7 mouse cellular contexts compared by ENCODE assay signal in the genomic region with DNA sequence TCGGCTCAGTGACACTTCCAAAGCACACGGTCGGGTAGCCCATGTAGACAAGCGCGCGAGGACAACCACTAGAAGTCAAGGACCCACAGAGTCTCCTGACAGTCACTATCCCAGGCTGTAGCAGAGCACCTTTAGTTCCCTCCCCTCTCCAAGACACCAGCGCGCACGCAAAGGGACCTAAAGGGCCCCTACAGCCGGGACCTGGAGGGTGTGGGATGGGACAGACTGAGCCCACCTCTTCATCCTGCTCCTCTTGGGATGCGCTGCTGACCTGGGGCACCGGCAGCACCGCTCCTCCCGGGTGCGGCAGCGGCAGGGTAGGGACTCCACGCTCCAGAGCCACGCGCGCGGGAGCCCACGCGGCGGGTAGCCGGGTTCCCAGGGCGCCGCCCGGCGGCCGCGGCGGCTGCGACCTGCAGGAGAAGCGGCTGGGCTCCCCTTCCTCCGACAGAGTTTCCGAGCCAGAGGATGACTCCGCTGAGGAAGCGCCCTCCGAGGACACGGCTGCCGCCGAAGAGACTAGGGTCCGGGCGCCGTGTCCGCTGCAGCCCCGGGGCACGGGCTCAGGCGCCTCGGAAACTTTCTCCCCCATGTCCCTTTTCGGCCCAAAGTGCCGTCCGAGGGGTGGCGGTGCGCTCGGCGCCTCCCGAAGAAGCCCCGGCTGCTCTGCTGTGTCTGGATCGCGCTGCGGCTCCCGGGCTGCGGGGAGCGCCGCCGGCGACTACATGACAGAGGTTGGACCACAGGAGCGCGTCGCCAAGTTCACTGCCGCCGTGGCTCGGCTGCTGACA. TPM values are rescaled to one million over a fixed set of nuclear protein-coding genes. Genes with fewer than 3 reads are reported as not detected.
DNase-seq lines count a peak whose midpoint lies in the region; ATAC-seq and TF ChIP-seq lines count a peak whose summit lies in the region.

No protein-coding gene starts in this region.

- ATAC-seq in forebrain, postnatal 0 days = peak; percentile 74
- peak; percentile 68 for ATAC-seq in midbrain, embryonic 15.5 days (replicated peaks)
- ATAC-seq in stomach, postnatal 0 days (ENCODE audit: low FRiP score, low TSS enrichment) = peak; percentile 58; the same call in 1 of the 2 replicates

- peak overlapping the region; percentile 78 for H3K9ac ChIP-seq in ES-E14 (ENCODE audit: insufficient read depth, low read depth, low read length, poor library complexity, severe bottlenecking)
- peak overlapping the region; percentile 33 for H3K9ac ChIP-seq in forebrain, postnatal 0 days
- peak overlapping the region; percentile 61 for H3K9ac ChIP-seq in midbrain, embryonic 15.5 days
- H3K9ac ChIP-seq in stomach, postnatal 0 days (ENCODE audit: low read length) = peak overlapping the region; percentile 68

- H3K4me3 ChIP-seq in ES-E14 (ENCODE audit: insufficient read depth in 1 of 2, low read depth in 1 of 2, low read length in 2 of 2, poor library complexity in 1 of 2, severe bottlenecking in 1 of 2) = peak overlapping the region; percentile 79 to 98
- peak overlapping the region; percentile 72 for H3K4me3 ChIP-seq in forebrain, postnatal 0 days (ENCODE audit: low read depth, low read length)
- H3K4me3 ChIP-seq in hindbrain, embryonic 10.5 days = peak overlapping the region; percentile 77
- peak overlapping the region; percentile 68 for H3K4me3 ChIP-seq in limb, embryonic 10.5 days
- peak overlapping the region; percentile 65 for H3K4me3 ChIP-seq in midbrain, embryonic 15.5 days
- H3K4me3 ChIP-seq in stomach, postnatal 0 days (ENCODE audit: low read depth, low read length) = peak overlapping the region; percentile 77

- no peak overlapping the region for H3K27ac ChIP-seq in ES-E14 (ENCODE audit: insufficient read depth, low read depth, low read length, poor library complexity, severe bottlenecking)
- no peak overlapping the region for H3K27ac ChIP-seq in forebrain, postnatal 0 days (ENCODE audit: low read depth, low read length)
- H3K27ac ChIP-seq in hindbrain, embryonic 10.5 days = peak overlapping the region; percentile 81
- H3K27ac ChIP-seq in limb, embryonic 10.5 days = peak overlapping the region; percentile 70
- H3K27ac ChIP-seq in midbrain, embryonic 15.5 days = peak overlapping the region; percentile 53; the same call in 1 of the 2 replicates
- peak overlapping the region; percentile 56; the same call in 1 of the 2 replicates for H3K27ac ChIP-seq in stomach, postnatal 0 days (replicated peaks)

- peaks cover 0 to 2% of the 10 kb centered on the region in 2 experiments; a peak in 2 of 4 replicates for H3K4me1 ChIP-seq in ES-E14 (ENCODE audit: control insufficient read depth in 2 of 2, insufficient read depth in 2 of 2, low read length in 2 of 2, poor library complexity in 1 of 2)
- H3K4me1 ChIP-seq in forebrain, postnatal 0 days (ENCODE audit: insufficient read depth) = no peaks in the 10 kb centered on the region
- H3K4me1 ChIP-seq in hindbrain, embryonic 10.5 days (replicated peaks) = peaks cover 42% of the 10 kb centered on the region
- peaks cover 32% of the 10 kb centered on the region for H3K4me1 ChIP-seq in limb, embryonic 10.5 days
- peaks cover 26% of the 10 kb centered on the region for H3K4me1 ChIP-seq in midbrain, embryonic 15.5 days
- H3K4me1 ChIP-seq in stomach, postnatal 0 days (replicated peaks; ENCODE audit: control insufficient read depth, insufficient read depth) = no peaks in the 10 kb centered on the region

- H3K4me2 ChIP-seq in forebrain, postnatal 0 days (ENCODE audit: low read depth) = peak overlapping the region; percentile 95
- peak overlapping the region; percentile 89 for H3K4me2 ChIP-seq in midbrain, embryonic 15.5 days
- peak overlapping the region; percentile 96 for H3K4me2 ChIP-seq in stomach, postnatal 0 days (replicated peaks; ENCODE audit: low read depth)

- no peaks in the 10 kb centered on the region for H3K36me3 ChIP-seq in ES-E14 (ENCODE audit: control insufficient read depth, insufficient read depth, low read length, poor library complexity, severe bottlenecking)
- no peaks in the 10 kb centered on the region for H3K36me3 ChIP-seq in forebrain, postnatal 0 days (ENCODE audit: insufficient read depth)
- H3K36me3 ChIP-seq in hindbrain, embryonic 10.5 days = no peaks in the 10 kb centered on the region
- no peaks in the 10 kb centered on the region for H3K36me3 ChIP-seq in limb, embryonic 10.5 days
- no peaks in the 10 kb centered on the region for H3K36me3 ChIP-seq in midbrain, embryonic 15.5 days (replicated peaks)
- no peaks in the 10 kb centered on the region for H3K36me3 ChIP-seq in stomach, postnatal 0 days (ENCODE audit: control insufficient read depth, insufficient read depth, low read length)

- in situ Hi-C loops in ES-E14 (cut with MboI; ENCODE audit: low sequenced_read_pairs in 2 of 2, unreplicated experiment in 2 of 2) = no loop called here

- H3K9me3 ChIP-seq in ES-E14 (ENCODE audit: control insufficient read depth, insufficient read depth, low read depth, low read length) = no peaks in the 10 kb centered on the region
- no peaks in the 10 kb centered on the region for H3K9me3 ChIP-seq in forebrain, postnatal 0 days (ENCODE audit: low read length)
- H3K9me3 ChIP-seq in hindbrain, embryonic 10.5 days = no peaks in the 10 kb centered on the region
- no peaks in the 10 kb centered on the region for H3K9me3 ChIP-seq in limb, embryonic 10.5 days (replicated peaks)
- H3K9me3 ChIP-seq in midbrain, embryonic 15.5 days = no peaks in the 10 kb centered on the region
- no peaks in the 10 kb centered on the region for H3K9me3 ChIP-seq in stomach, postnatal 0 days (ENCODE audit: control insufficient read depth, low read length)

- 1% methylated on average over 71 of the region's 74 CpGs for WGBS in forebrain, postnatal 0 days
- WGBS in hindbrain, embryonic 10.5 days = under 1% methylated on average over 74 of the region's 74 CpGs
- under 1% methylated on average over 74 of the region's 74 CpGs for WGBS in limb, embryonic 10.5 days
- under 1% methylated on average over 74 of the region's 74 CpGs for WGBS in midbrain, embryonic 15.5 days
- WGBS in stomach, postnatal 0 days = 1% methylated on average over 68 of the region's 74 CpGs

- DNase-seq in ES-E14 (ENCODE audit: low read depth, low spot score) = no peak
- DNase-seq in adrenal gland, postnatal 10 days = peak; percentile 71
- DNase-seq in forebrain, postnatal 0 days = peak; percentile 9
- DNase-seq in hindbrain, embryonic 10.5 days (ENCODE audit: low spot score) = peak; percentile 76
- peak; percentile 76 for DNase-seq in limb, embryonic 10.5 days (ENCODE audit: low spot score)
- peak; percentile 39 for DNase-seq in stomach, postnatal 0 days (ENCODE audit: low spot score)

- H3K27me3 ChIP-seq in forebrain, postnatal 0 days (ENCODE audit: insufficient read depth, low read length) = peaks cover 23% of the 10 kb centered on the region; the same call in 1 of the 2 replicates
- peaks cover 46% of the 10 kb centered on the region for H3K27me3 ChIP-seq in hindbrain, embryonic 10.5 days (ENCODE audit: insufficient read depth, poor library complexity, severe bottlenecking)
- peaks cover 72% of the 10 kb centered on the region for H3K27me3 ChIP-seq in limb, embryonic 10.5 days (ENCODE audit: low read depth, poor library complexity, severe bottlenecking)
- H3K27me3 ChIP-seq in midbrain, embryonic 15.5 days (replicated peaks) = peaks cover 18% of the 10 kb centered on the region
- H3K27me3 ChIP-seq in stomach, postnatal 0 days (ENCODE audit: control insufficient read depth, insufficient read depth, low read length) = no peaks in the 10 kb centered on the region

- no peak for TF ChIP-seq CTCF in forebrain, postnatal 0 days (IDR thresholded peaks at IDR 0.05; ENCODE audit: low read depth)
- peak; percentile 37; the same call in 1 of the 2 replicates for TF ChIP-seq CTCF in stomach, postnatal 0 days (IDR thresholded peaks at IDR 0.05; ENCODE audit: low read depth)

- TF ChIP-seq EP300 in stomach, postnatal 0 days (optimal IDR thresholded peaks at IDR 0.05) = no peak

TF ChIP-seq in ES-E14, 5 proteins besides CTCF, POLR2A, EP300 and RAD21:
- TF ChIP-seq HCFC1 (IDR thresholded peaks at IDR 0.05; ENCODE audit: borderline replicate concordance, insufficient read depth, low read length) = no peak
- no peak for TF ChIP-seq ZNF384 (IDR thresholded peaks at IDR 0.05; ENCODE audit: low read depth, low read length)
- no peak for TF ChIP-seq CHD2 (IDR thresholded peaks at IDR 0.05; ENCODE audit: low read depth, low read length)
- TF ChIP-seq ZC3H11A (IDR thresholded peaks at IDR 0.05; ENCODE audit: borderline replicate concordance, low read depth, low read length) = no peak
- no peak for TF ChIP-seq MAFK (IDR thresholded peaks at IDR 0.05; ENCODE audit: insufficient read depth, low read depth, low read length)

RNA-seq across cellular contexts. Expression of a gene that starts 0.5 kb away (rescaled TPM):
- 8.3 and 9.5 TPM in 2 replicates for total RNA-seq in ES-E14 (2012; rRNA removed)
- total RNA-seq in adrenal gland, postnatal 10 days (2021) = 10 to 100 TPM; 38.8 to 58.3 TPM
- 17.2 and 40.1 TPM in 2 replicates for total RNA-seq in forebrain, postnatal 0 days (2014; rRNA removed)
- polyA plus RNA-seq in forebrain, postnatal 0 days (2015; fragmentation: Nextera tagmentation; extraction: Ambion mirVana) = 8.7 and 17.2 TPM in 2 replicates
- polyA plus RNA-seq in hindbrain, embryonic 10.5 days (2016; fragmentation: Nextera tagmentation; extraction: Ambion mirVana) = 19.3 and 20.9 TPM in 2 replicates
- polyA plus RNA-seq in limb, embryonic 10.5 days (2016; fragmentation: Nextera tagmentation; extraction: Ambion mirVana) = 16.8 and 21.5 TPM in 2 replicates
- 36.7 and 41.1 TPM in 2 replicates for polyA plus RNA-seq in midbrain, embryonic 15.5 days (2015; fragmentation: Nextera tagmentation; extraction: Ambion mirVana)
- 16.4 and 18.2 TPM in 2 replicates for polyA plus RNA-seq in stomach, postnatal 0 days (2015; fragmentation: Nextera tagmentation; extraction: Ambion mirVana)

Comparison
In these comparisons a context has a peak if more than half of its experiments do, and no peak if none do; other contexts are left out.
1. H3K27ac ChIP-seq: peak in hindbrain, embryonic 10.5 days (single experiment), limb, embryonic 10.5 days (single experiment), midbrain, embryonic 15.5 days (single experiment) and stomach, postnatal 0 days (single experiment); none in ES-E14 (single experiment) and forebrain, postnatal 0 days (single experiment).
2. Peak in every context shown above with its lines, with median percentiles within 50 percentile points of each other: H3K4me3 ChIP-seq, H3K9ac ChIP-seq, ATAC-seq and H3K4me2 ChIP-seq.